Mouse (Mus musculus) hindbrain, embryonic 13.5 days (tissue): ENCODE measurements around the gene Slc26a10. TPM values are rescaled to one million over a fixed set of nuclear protein-coding genes. Genes with fewer than 3 reads are reported as not detected.
A peak's percentile ranks its signal among the peaks of the same experiment; 100 is the strongest.

Experiments
- ATAC-seq: fragments of 200-750 bp; cut with Nextera tagmentation; 2 replicates; pipeline ENCODE4 v1.8.0; 2017; ENCODE audit warnings: moderate TSS enrichment; ENCODE audit not compliant: low FRiP score
- H3K27ac ChIP-seq: fragments of 300-500 bp; sonication (generic); 2 replicates; pipeline ENCODE4 v1.5.1; 2015; ENCODE audit warnings: inconsistent platforms, mild to moderate bottlenecking, moderate library complexity
- H3K27me3 ChIP-seq: fragments of 300-500 bp; sonication (generic); 2 replicates; pipeline ENCODE4 v1.6.1; 2015; ENCODE audit warnings: mild to moderate bottlenecking, inconsistent platforms
- H3K36me3 ChIP-seq: fragments of 300-500 bp; sonication (generic); 2 replicates; pipeline ENCODE4 v1.6.1; 2015; ENCODE audit warnings: mild to moderate bottlenecking, inconsistent platforms
- H3K4me1 ChIP-seq: fragments of 300-500 bp; sonication (generic); replicated peaks from 2 replicates; pipeline ENCODE4 v1.6.1; 2015; ENCODE audit warnings: inconsistent platforms
- H3K4me2 ChIP-seq: fragments of 300-500 bp; sonication (generic); 2 replicates; pipeline ENCODE4 v1.6.1; 2015; ENCODE audit warnings: inconsistent platforms, mild to moderate bottlenecking, moderate library complexity
- H3K4me3 ChIP-seq: fragments of 300-500 bp; sonication (generic); 2 replicates; pipeline ENCODE4 v1.5.1; 2015; ENCODE audit warnings: mild to moderate bottlenecking, inconsistent platforms
- H3K9ac ChIP-seq: fragments of 300-500 bp; sonication (generic); 2 replicates; pipeline ENCODE4 v1.6.1; 2015; ENCODE audit warnings: mild to moderate bottlenecking, inconsistent platforms
- H3K9me3 ChIP-seq: fragments of 300-500 bp; sonication (generic); 2 replicates; pipeline ENCODE4 v1.6.1; 2016; ENCODE audit warnings: inconsistent platforms
- WGBS: fragments of 180-500 bp; shearing (Covaris S2); methylation state at CpG from one replicate; pipeline ENCODE4 v1.1.7; 2015; 5-methylcytosine and 5-hydroxymethylcytosine counted together
- polyA plus RNA-seq: library from polyadenylated mRNA; unstranded; fragments of >200 nt; fragmentation: Nextera tagmentation; extraction: Ambion mirVana; gene quantifications from 2 replicates; pipeline ENCODE4 v1.2.1, GENCODE M21; 2015

Slc26a10 gene
- polyA plus RNA-seq, 1 experiment from 2014 or later = 1.0 TPM

- H3K27me3 ChIP-seq = peaks cover 92% of the 10 kb centered on the region
- H3K9me3 ChIP-seq = no peaks in the 10 kb centered on the region
Measured at GRCm38 (mm10) chr10:127177235-127177634, 3.2 kb downstream of the Slc26a10 start.

DNA sequence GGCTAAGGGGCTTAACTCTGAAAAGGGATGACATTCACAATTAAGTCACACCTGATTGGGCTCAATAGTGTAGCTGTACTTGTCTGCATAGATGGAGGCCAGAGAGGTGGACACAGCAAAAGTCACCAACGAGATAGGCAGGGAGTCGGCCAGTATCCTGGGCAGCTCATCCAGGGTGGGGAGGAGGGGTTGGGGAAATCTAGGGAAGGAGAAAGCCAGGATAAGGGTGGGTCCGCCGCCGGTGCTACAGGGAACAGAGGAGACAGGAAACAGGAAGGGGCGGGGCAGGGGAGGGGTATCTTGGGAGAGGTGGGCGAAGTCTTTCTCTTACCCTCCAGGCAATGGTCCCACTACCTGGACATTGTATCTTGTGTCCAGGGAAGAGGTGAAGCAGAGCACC is 3.7 kb downstream of the Slc26a10 start:
- no peak overlapping the region for H3K27ac ChIP-seq
- H3K36me3 ChIP-seq = peaks cover 16% of the 10 kb centered on the region
- H3K4me3 ChIP-seq = no peak overlapping the region
- peaks cover 94% of the 10 kb centered on the region for H3K27me3 ChIP-seq
- ATAC-seq = no peak
- no peak overlapping the region for H3K4me2 ChIP-seq
- H3K9ac ChIP-seq = no peak overlapping the region
- WGBS = 9% methylated on average over 7 of the region's 7 CpGs
- peaks cover 27% of the 10 kb centered on the region for H3K4me1 ChIP-seq
- no peaks in the 10 kb centered on the region for H3K9me3 ChIP-seq

More at GRCm38 (mm10) chr10:127177235-127177634, 3.2 kb downstream of the Slc26a10 start:
- H3K4me3 ChIP-seq = no peak overlapping the region
- peaks cover 12% of the 10 kb centered on the region for H3K36me3 ChIP-seq
- peaks cover 27% of the 10 kb centered on the region for H3K4me1 ChIP-seq
- WGBS = 18% methylated on average over 9 of the region's 9 CpGs
- no peak overlapping the region for H3K9ac ChIP-seq
- no peak for ATAC-seq
- 0 out of 2 replicates have a peak overlapping the region, but pooled peaks have one; percentile 49 for H3K4me2 ChIP-seq
- H3K27ac ChIP-seq = no peak overlapping the region

DNA sequence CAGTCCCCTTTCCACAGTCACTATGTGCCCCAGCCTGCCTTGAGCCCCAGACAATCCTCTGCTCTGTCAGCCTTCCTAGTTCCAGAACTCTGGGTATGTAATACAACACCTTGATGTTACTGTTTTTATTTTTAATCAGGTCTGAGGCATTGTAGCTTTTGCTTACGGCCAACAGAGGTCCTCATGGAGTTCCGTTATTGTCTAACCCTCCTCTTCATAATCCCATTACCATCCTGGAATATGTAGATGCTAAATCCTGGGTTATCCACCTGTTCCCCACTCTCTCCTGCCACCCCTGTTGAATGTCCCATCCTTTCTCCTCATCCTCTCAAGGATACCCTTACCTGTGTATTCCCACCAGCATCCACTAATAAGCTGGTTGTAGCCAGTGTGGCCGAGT is 4.2 kb downstream of the Slc26a10 start:
- Histone ChIP-seq H3K36me3 (peaks cover 22% of the 10 kb centered on the region), H3K9ac (no peak overlapping the region), H3K27me3 (peaks cover 94% of the 10 kb centered on the region), H3K4me1 (peaks cover 27% of the 10 kb centered on the region), H3K4me2 (no peak overlapping the region), H3K27ac (no peak overlapping the region), H3K4me3 (no peak overlapping the region), H3K9me3 (no peaks in the 10 kb centered on the region)
- no peak for ATAC-seq
- WGBS = 37% methylated on average over 3 of the region's 3 CpGs

- no peak overlapping the region for H3K27ac ChIP-seq
- peaks cover 33% of the 10 kb centered on the region for H3K4me1 ChIP-seq
- no peak for ATAC-seq
- no peak overlapping the region for H3K4me2 ChIP-seq
- no peak overlapping the region for H3K4me3 ChIP-seq
- no peaks in the 10 kb centered on the region for H3K9me3 ChIP-seq
- peaks cover 26% of the 10 kb centered on the region for H3K36me3 ChIP-seq
- peaks cover 94% of the 10 kb centered on the region for H3K27me3 ChIP-seq
- 95% methylated on average over 7 of the region's 7 CpGs for WGBS
- no peak overlapping the region for H3K9ac ChIP-seq
Measured at GRCm38 (mm10) chr10:127174170-127174569, 6.3 kb downstream of the Slc26a10 start.

- Histone ChIP-seq H3K4me1 (peaks cover 29% of the 10 kb centered on the region), H3K4me2 (no peak overlapping the region), H3K36me3 (peaks cover 32% of the 10 kb centered on the region), H3K27me3 (peaks cover 94% of the 10 kb centered on the region), H3K9ac (no peak overlapping the region), H3K9me3 (no peaks in the 10 kb centered on the region), H3K4me3 (no peak overlapping the region), H3K27ac (no peak overlapping the region)
- ATAC-seq = no peak
- WGBS = 84% methylated on average over 16 of the region's 16 CpGs
Measured at GRCm38 (mm10) chr10:127173148-127174065, 7.0 kb downstream of the Slc26a10 start.

- 89% methylated on average over 15 of the region's 15 CpGs for WGBS
- H3K4me2 ChIP-seq = no peak overlapping the region
- peaks cover 95% of the 10 kb centered on the region for H3K27me3 ChIP-seq
- no peak overlapping the region for H3K27ac ChIP-seq
- H3K9me3 ChIP-seq = no peaks in the 10 kb centered on the region
- peaks cover 31% of the 10 kb centered on the region for H3K4me1 ChIP-seq
- no peak overlapping the region for H3K4me3 ChIP-seq
- ATAC-seq = no peak
- no peak overlapping the region for H3K9ac ChIP-seq
- H3K36me3 ChIP-seq = peaks cover 37% of the 10 kb centered on the region
Measured at GRCm38 (mm10) chr10:127171631-127172200, 8.7 kb downstream of the Slc26a10 start.

- H3K4me3 ChIP-seq = peak overlapping the region; percentile 20
- H3K27ac ChIP-seq = no peak overlapping the region
- peak overlapping the region; percentile 42 for H3K4me2 ChIP-seq
- H3K36me3 ChIP-seq = peaks cover 37% of the 10 kb centered on the region
- no peaks in the 10 kb centered on the region for H3K9me3 ChIP-seq
- WGBS = under 1% methylated on average over 29 of the region's 29 CpGs
- H3K4me1 ChIP-seq = peaks cover 34% of the 10 kb centered on the region
- H3K9ac ChIP-seq = peak overlapping the region; percentile 35; the same call in 1 of the 2 replicates
- peak; percentile 34; the same call in 1 of the 2 replicates for ATAC-seq
- H3K27me3 ChIP-seq = peaks cover 93% of the 10 kb centered on the region
Measured at GRCm38 (mm10) chr10:127170837-127171272, 9.6 kb downstream of the Slc26a10 start.

- H3K9me3 ChIP-seq = no peaks in the 10 kb centered on the region
- no peak overlapping the region for H3K9ac ChIP-seq
- peaks cover 37% of the 10 kb centered on the region for H3K36me3 ChIP-seq
- no peak for ATAC-seq
- H3K4me3 ChIP-seq = peak overlapping the region; percentile 20
- 2% methylated on average over 22 of the region's 22 CpGs for WGBS
- no peak overlapping the region for H3K27ac ChIP-seq
- peaks cover 89% of the 10 kb centered on the region for H3K27me3 ChIP-seq
- peak overlapping the region; percentile 42 for H3K4me2 ChIP-seq
- H3K4me1 ChIP-seq = peaks cover 34% of the 10 kb centered on the region
Measured at GRCm38 (mm10) chr10:127170002-127170401, 10.4 kb downstream of the Slc26a10 start.

DNA sequence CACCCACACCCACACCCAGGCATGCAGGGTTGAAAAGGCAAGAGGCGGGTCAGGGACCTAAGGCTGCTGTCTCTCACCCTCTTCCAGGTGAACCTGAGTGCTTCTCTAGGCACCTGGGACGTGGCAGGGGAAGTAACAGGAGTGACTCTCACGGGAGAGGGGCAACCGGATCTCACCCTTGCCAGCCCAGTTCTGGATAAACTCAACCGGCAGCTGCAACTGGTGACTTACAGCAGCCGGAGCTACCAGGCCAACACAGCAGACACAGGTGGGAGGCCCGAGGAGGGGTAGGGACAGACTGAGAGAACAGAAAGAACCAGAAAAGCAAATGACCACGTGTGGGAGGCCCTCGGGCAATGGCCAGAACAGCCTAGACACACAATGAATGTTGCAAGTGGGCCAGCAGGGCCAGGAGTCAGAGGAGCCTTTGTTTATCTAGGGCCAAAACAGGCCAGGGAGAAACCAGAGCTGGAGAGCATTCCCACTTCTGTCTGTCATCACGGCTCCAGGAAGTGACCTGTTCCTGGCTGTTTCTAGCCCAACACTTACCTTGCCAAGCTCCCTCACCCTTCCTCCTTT is 12.7 kb downstream of the Slc26a10 start:
- H3K4me3 ChIP-seq = peak overlapping the region; percentile 86
- H3K4me2 ChIP-seq = peak overlapping the region; percentile 91
- no peak overlapping the region for H3K27ac ChIP-seq
- H3K9me3 ChIP-seq = no peaks in the 10 kb centered on the region
- peaks cover 75% of the 10 kb centered on the region for H3K27me3 ChIP-seq
- 49% methylated on average over 10 of the region's 10 CpGs for WGBS
- H3K4me1 ChIP-seq = peaks cover 39% of the 10 kb centered on the region
- no peak for ATAC-seq
- H3K9ac ChIP-seq = peak overlapping the region; percentile 98; the same call in 1 of the 2 replicates
- H3K36me3 ChIP-seq = peaks cover 29% of the 10 kb centered on the region

- Histone ChIP-seq H3K27me3 (peaks cover 69% of the 10 kb centered on the region), H3K4me2 (peak overlapping the region; percentile 91)
- 20% methylated on average over 15 of the region's 15 CpGs for WGBS
Measured at GRCm38 (mm10) chr10:127166771-127167613, 13.5 kb downstream of the Slc26a10 start.

DNA sequence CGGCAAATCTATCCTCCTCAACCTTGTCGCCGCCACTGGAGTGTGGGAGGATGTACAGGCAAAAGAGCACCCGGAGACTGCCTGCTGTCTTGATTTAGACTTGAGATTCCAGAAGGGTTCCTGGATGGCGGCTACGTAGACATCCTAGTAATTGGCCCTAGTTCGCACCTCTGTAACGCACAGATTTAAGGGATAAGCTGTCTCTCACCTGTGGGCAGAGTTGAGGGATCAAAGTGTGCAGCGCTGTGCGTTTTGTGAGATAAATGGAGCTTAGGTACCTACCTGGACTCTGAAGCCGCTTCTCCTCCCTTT is 14.1 kb downstream of the Slc26a10 start:
- no peaks in the 10 kb centered on the region for H3K9me3 ChIP-seq
- ATAC-seq = no peak
- H3K27me3 ChIP-seq = peaks cover 63% of the 10 kb centered on the region
- WGBS = 3% methylated on average over 11 of the region's 11 CpGs
- peak overlapping the region; percentile 98 for H3K9ac ChIP-seq
- H3K4me3 ChIP-seq = peak overlapping the region; percentile 86
- peak overlapping the region; percentile 91 for H3K27ac ChIP-seq
- H3K4me1 ChIP-seq = peaks cover 39% of the 10 kb centered on the region
- peaks cover 17% of the 10 kb centered on the region for H3K36me3 ChIP-seq
- peak overlapping the region; percentile 91 for H3K4me2 ChIP-seq

More at GRCm38 (mm10) chr10:127166771-127167613, 13.5 kb downstream of the Slc26a10 start:
- Histone ChIP-seq H3K4me1 (peaks cover 39% of the 10 kb centered on the region), H3K9me3 (no peaks in the 10 kb centered on the region), H3K27ac (peak overlapping the region; percentile 91), H3K36me3 (peaks cover 23% of the 10 kb centered on the region), H3K9ac (peak overlapping the region; percentile 98), H3K4me3 (peak overlapping the region; percentile 86)
- ATAC-seq = no peak
